Mouse (Mus musculus): ENCODE data around the gene Adam12. TPM values are rescaled to one million over a fixed set of nuclear protein-coding genes. Genes with fewer than 3 reads are reported as not detected.

The Adam12 gene
- polyA plus RNA-seq, 1 experiment from 2014 or later = 0.57 TPM

DNA sequence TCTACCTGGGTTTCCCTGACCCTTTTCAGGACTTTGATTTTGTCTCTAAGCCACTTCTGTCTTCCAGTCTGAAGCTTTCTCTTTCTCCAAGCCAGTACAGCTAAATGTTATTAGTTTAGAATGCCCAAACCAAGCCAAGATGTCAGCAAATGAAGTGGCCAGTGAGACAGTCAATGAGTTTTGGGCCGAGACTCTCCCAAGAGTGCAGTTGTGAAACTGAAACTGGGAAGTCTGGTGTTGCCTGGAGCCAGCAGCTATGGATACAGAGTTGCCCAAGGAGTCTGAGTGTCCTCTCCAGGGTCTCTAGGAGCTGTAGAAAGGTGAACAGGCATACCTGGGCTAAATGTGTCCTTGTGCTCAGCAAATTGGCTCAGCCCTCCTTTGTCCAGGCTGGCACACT is 260.9 kb downstream of the Adam12 start:
- TF ChIP-seq EP300 (optimal IDR thresholded peaks at IDR 0.05) (no peak), CTCF (IDR thresholded peaks at IDR 0.05; ENCODE audit: low read depth) (no peak)
- Histone ChIP-seq H3K27ac (replicated peaks) (no peak overlapping the region), H3K9me3 (ENCODE audit: control insufficient read depth, low read length) (no peaks in the 10 kb centered on the region), H3K27me3 (ENCODE audit: control insufficient read depth, insufficient read depth, low read length) (no peaks in the 10 kb centered on the region), H3K9ac (ENCODE audit: low read length) (no peak overlapping the region), H3K4me3 (ENCODE audit: low read depth, low read length) (no peak overlapping the region), H3K4me1 (replicated peaks; ENCODE audit: control insufficient read depth, insufficient read depth) (no peaks in the 10 kb centered on the region), H3K36me3 (ENCODE audit: control insufficient read depth, insufficient read depth, low read length) (no peaks in the 10 kb centered on the region), H3K4me2 (replicated peaks; ENCODE audit: low read depth) (no peak overlapping the region)
- WGBS = 69% methylated on average over 1 of the region's 1 CpGs
- DNase-seq (ENCODE audit: low spot score) (no peak), ATAC-seq (ENCODE audit: low FRiP score, low TSS enrichment) (no peak)

DNA sequence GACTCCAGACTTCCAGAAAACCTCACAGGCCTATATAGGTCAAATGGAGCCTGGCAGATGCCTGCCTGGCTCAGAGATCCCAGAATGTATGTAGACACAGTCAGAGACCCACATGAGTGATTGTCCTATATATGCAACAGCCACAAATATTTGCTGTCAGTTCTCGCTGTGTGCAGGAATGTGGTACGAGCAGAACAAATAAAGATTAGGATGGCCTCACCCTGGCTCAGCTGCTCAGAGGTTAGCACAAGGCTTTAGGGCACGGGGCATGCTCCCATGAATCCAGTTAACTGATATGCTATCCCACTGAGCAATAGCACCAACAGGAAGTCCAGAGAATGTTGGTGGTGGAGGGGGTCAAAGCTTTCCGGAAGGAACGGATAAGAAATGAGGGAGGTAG is 261.5 kb downstream of the Adam12 start:
- Histone ChIP-seq H3K36me3 (ENCODE audit: control insufficient read depth, insufficient read depth, low read length) (no peaks in the 10 kb centered on the region), H3K4me3 (ENCODE audit: low read depth, low read length) (no peak overlapping the region), H3K4me1 (replicated peaks; ENCODE audit: control insufficient read depth, insufficient read depth) (no peaks in the 10 kb centered on the region), H3K4me2 (replicated peaks; ENCODE audit: low read depth) (no peak overlapping the region), H3K9ac (ENCODE audit: low read length) (no peak overlapping the region), H3K9me3 (ENCODE audit: control insufficient read depth, low read length) (no peaks in the 10 kb centered on the region), H3K27me3 (ENCODE audit: control insufficient read depth, insufficient read depth, low read length) (no peaks in the 10 kb centered on the region), H3K27ac (replicated peaks) (no peak overlapping the region)
- WGBS = 54% methylated on average over 5 of the region's 5 CpGs
- DNase-seq (ENCODE audit: low spot score) = peak; percentile 26
- ATAC-seq (ENCODE audit: low FRiP score, low TSS enrichment) = 0 out of 2 replicates have a peak, but pooled peaks have one; percentile 56
- no peak for TF ChIP-seq EP300 (optimal IDR thresholded peaks at IDR 0.05)
- no peak for TF ChIP-seq CTCF (IDR thresholded peaks at IDR 0.05; ENCODE audit: low read depth)

DNA sequence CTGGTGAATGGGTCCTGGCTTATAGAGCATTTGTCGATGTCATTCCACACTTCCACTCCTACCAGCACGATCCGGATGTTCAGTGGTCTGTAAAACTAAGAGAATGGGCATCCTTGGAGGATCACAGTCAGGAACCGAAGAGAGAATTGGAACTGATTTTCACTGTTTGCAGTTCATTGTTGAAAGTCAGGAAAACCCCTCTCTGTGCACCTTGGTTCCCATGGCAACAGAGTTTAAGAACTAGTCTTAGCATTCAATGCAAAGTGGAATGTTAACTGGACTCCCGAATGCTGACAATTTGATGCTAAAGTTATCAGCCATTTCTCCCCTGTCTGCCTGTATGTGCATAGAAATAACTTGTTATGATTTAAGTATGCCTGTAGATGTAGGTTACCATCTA is 264.0 kb downstream of the Adam12 start:
- no peak for DNase-seq (ENCODE audit: low spot score)

DNA sequence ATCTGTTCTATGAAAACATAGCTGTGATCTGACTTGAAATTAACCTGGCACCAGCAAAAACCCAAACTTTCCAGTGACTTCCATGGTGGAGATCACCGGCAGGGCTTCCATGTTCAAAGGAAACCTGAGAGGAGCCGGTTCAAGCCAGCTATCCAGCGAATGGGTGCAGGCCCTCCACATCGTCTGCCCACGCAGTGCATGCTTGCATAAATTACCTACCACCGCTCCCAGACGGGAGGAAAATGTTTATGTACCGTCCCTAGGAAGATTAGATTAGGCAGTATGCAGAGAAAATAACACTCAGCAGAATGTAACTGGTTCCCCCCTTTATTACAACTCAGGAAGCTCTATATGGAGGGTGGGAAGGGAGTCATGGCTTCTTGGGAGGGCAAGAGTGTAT is 268.4 kb downstream of the Adam12 start:
- TF ChIP-seq CTCF (IDR thresholded peaks at IDR 0.05; ENCODE audit: low read depth) (no peak), EP300 (optimal IDR thresholded peaks at IDR 0.05) (no peak)
- WGBS = 47% methylated on average over 8 of the region's 8 CpGs
- Histone ChIP-seq H3K4me3 (ENCODE audit: low read depth, low read length) (no peak overlapping the region), H3K36me3 (ENCODE audit: control insufficient read depth, insufficient read depth, low read length) (no peaks in the 10 kb centered on the region), H3K4me2 (replicated peaks; ENCODE audit: low read depth) (no peak overlapping the region), H3K27me3 (ENCODE audit: control insufficient read depth, insufficient read depth, low read length) (no peaks in the 10 kb centered on the region), H3K4me1 (replicated peaks; ENCODE audit: control insufficient read depth, insufficient read depth) (no peaks in the 10 kb centered on the region), H3K9ac (ENCODE audit: low read length) (no peak overlapping the region), H3K9me3 (ENCODE audit: control insufficient read depth, low read length) (no peaks in the 10 kb centered on the region), H3K27ac (replicated peaks) (no peak overlapping the region)
- ATAC-seq (ENCODE audit: low FRiP score, low TSS enrichment) (no peak), DNase-seq (ENCODE audit: low spot score) (no peak)

More for the DNA sequence above, 264.0 kb downstream of the Adam12 start:
- Histone ChIP-seq H3K36me3 (ENCODE audit: control insufficient read depth, insufficient read depth, low read length) (no peaks in the 10 kb centered on the region), H3K9me3 (ENCODE audit: control insufficient read depth, low read length) (no peaks in the 10 kb centered on the region), H3K27me3 (ENCODE audit: control insufficient read depth, insufficient read depth, low read length) (no peaks in the 10 kb centered on the region), H3K9ac (ENCODE audit: low read length) (no peak overlapping the region), H3K4me2 (replicated peaks; ENCODE audit: low read depth) (no peak overlapping the region), H3K27ac (replicated peaks) (no peak overlapping the region), H3K4me1 (replicated peaks; ENCODE audit: control insufficient read depth, insufficient read depth) (no peaks in the 10 kb centered on the region), H3K4me3 (ENCODE audit: low read depth, low read length) (no peak overlapping the region)
- ATAC-seq (ENCODE audit: low FRiP score, low TSS enrichment) = no peak
- TF ChIP-seq CTCF (IDR thresholded peaks at IDR 0.05; ENCODE audit: low read depth) = no peak
- no peak for TF ChIP-seq EP300 (optimal IDR thresholded peaks at IDR 0.05)
- 64% methylated on average over 5 of the region's 5 CpGs for WGBS

DNA sequence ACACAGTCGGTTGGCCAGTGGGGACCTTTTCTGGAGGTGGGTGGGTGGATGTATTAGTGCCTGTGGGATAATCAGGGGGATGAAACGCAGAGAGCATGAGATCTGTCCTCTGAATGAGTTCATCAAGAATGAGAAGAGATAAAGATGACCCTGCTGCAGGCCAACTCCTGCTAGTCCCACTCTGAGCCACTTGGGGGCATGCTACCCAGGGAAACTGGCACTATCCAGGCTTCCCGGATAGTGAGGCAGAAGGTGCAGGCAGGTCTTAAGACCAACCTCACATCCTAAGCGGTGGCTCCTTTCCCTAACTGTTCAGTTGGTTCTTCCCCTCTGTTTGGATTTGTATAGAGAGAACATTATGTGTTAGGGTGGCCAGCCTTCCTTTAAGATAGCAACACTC is 272.7 kb downstream of the Adam12 start:
- Histone ChIP-seq H3K4me1 (replicated peaks; ENCODE audit: control insufficient read depth, insufficient read depth) (no peaks in the 10 kb centered on the region), H3K9ac (ENCODE audit: low read length) (no peak overlapping the region), H3K27ac (replicated peaks) (no peak overlapping the region), H3K4me3 (ENCODE audit: low read depth, low read length) (no peak overlapping the region), H3K27me3 (ENCODE audit: control insufficient read depth, insufficient read depth, low read length) (no peaks in the 10 kb centered on the region), H3K4me2 (replicated peaks; ENCODE audit: low read depth) (no peak overlapping the region), H3K9me3 (ENCODE audit: control insufficient read depth, low read length) (no peaks in the 10 kb centered on the region), H3K36me3 (ENCODE audit: control insufficient read depth, insufficient read depth, low read length) (no peaks in the 10 kb centered on the region)
- ATAC-seq (ENCODE audit: low FRiP score, low TSS enrichment) (no peak), DNase-seq (ENCODE audit: low spot score) (peak; percentile 24)
- peak; percentile 65 for TF ChIP-seq CTCF (IDR thresholded peaks at IDR 0.05; ENCODE audit: low read depth)
- TF ChIP-seq EP300 (optimal IDR thresholded peaks at IDR 0.05) = no peak
- 70% methylated on average over 4 of the region's 4 CpGs for WGBS

DNA sequence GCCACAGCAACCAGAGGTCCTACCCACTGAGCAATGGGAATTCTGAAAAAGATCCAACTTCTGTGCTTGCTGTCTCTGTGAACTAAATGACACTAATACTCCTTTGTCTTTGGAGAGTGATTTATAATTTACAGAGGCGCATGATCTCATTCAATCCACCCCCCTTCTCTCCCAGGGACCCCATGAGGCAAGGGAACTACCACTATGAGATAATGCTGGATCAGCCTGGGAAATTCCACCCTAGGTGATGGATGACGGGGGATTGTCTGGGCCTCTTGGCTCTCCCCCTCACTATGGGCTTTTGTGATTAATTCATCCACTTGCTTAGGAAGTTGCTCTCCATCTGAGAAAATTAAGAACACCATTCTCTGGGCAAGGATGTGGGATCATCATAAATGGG is 274.1 kb downstream of the Adam12 start:
- no peaks in the 10 kb centered on the region for H3K9me3 ChIP-seq (ENCODE audit: control insufficient read depth, low read length)
- no peaks in the 10 kb centered on the region for H3K36me3 ChIP-seq (ENCODE audit: control insufficient read depth, insufficient read depth, low read length)
- H3K27me3 ChIP-seq (ENCODE audit: control insufficient read depth, insufficient read depth, low read length) = no peaks in the 10 kb centered on the region
- TF ChIP-seq EP300 (optimal IDR thresholded peaks at IDR 0.05) (no peak), CTCF (IDR thresholded peaks at IDR 0.05; ENCODE audit: low read depth) (no peak)
- ATAC-seq (ENCODE audit: low FRiP score, low TSS enrichment) = no peak; the same call in 1 of the 2 replicates
- H3K9ac ChIP-seq (ENCODE audit: low read length) = no peak overlapping the region
- H3K27ac ChIP-seq (replicated peaks) = no peak overlapping the region
- no peak overlapping the region for H3K4me2 ChIP-seq (replicated peaks; ENCODE audit: low read depth)
- no peak for DNase-seq (ENCODE audit: low spot score)
- no peak overlapping the region for H3K4me3 ChIP-seq (ENCODE audit: low read depth, low read length)
- WGBS = 56% methylated on average over 2 of the region's 2 CpGs
- H3K4me1 ChIP-seq (replicated peaks; ENCODE audit: control insufficient read depth, insufficient read depth) = no peaks in the 10 kb centered on the region

Measured in stomach, postnatal 0 days (tissue).